Mouse (Mus musculus) CH12.LX (cell line): ENCODE data around the gene Dclk2. TPM values are rescaled to one million over a fixed set of nuclear protein-coding genes. Genes with fewer than 3 reads are reported as not detected.

Experiments used
- DNase-seq: peaks from one replicate; pipeline ENCODE4 v3.0.0-alpha.2; 2013; ENCODE audit errors: extremely low read depth
- H3K27ac ChIP-seq: 2 replicates; pipeline ENCODE4 v1.5.1; 2012; ENCODE audit warnings: low read depth, mild to moderate bottlenecking, control low read depth, moderate library complexity; ENCODE audit not compliant: insufficient read depth
- H3K27me3 ChIP-seq: replicated peaks from 2 replicates; pipeline ENCODE3; 2012; ENCODE audit warnings: inconsistent platforms
- H3K36me3 ChIP-seq, 2 experiments: replicated peaks in 1 of 2; 2 replicates each; pipeline versions ENCODE3 to v1.6.1; 2012; ENCODE audit warnings: inconsistent platforms in 1 of 2, low read length in 1 of 2, mild to moderate bottlenecking in 1 of 2, mixed read lengths in 1 of 2, moderate library complexity in 1 of 2; ENCODE audit not compliant: control insufficient read depth in 1 of 2, insufficient read depth in 1 of 2
- H3K4me1 ChIP-seq, 2 experiments: 2 replicates each; pipeline ENCODE4 v1.6.1; 2012; ENCODE audit warnings: inconsistent platforms in 1 of 2, moderate library complexity in 1 of 2; ENCODE audit not compliant: insufficient read depth in 2 of 2, control insufficient read depth in 1 of 2
- H3K4me2 ChIP-seq: 2 replicates; pipeline ENCODE4 v1.6.1; 2012; ENCODE audit warnings: low read depth, mild to moderate bottlenecking, control low read depth; ENCODE audit not compliant: poor library complexity, insufficient read depth, severe bottlenecking
- H3K4me3 ChIP-seq, 3 experiments: fragments of 150-350 bp in 1 of 3; sonication (generic) in 1 of 3; replicated peaks in 1 of 3; 2 replicates each; pipeline versions ENCODE3 to v1.5.1; 2011 to 2012; ENCODE audit warnings: low read depth in 2 of 3, low read length in 2 of 3, mild to moderate bottlenecking in 2 of 3, moderate library complexity in 2 of 3, control low read depth in 1 of 3, improper control_type of control experiment in 1 of 3, inconsistent platforms in 1 of 3, mixed read lengths in 1 of 3; ENCODE audit not compliant: poor library complexity in 1 of 3
- H3K79me2 ChIP-seq: replicated peaks from 2 replicates; pipeline ENCODE4 v1.6.1; 2012; ENCODE audit warnings: mild to moderate bottlenecking, moderate library complexity; ENCODE audit not compliant: control insufficient read depth, poor library complexity, insufficient read depth, severe bottlenecking; ENCODE audit errors: extremely low read depth
- H3K9ac ChIP-seq: 2 replicates; pipeline ENCODE4 v1.6.1; 2012; ENCODE audit warnings: low read depth, mild to moderate bottlenecking, control low read depth, moderate library complexity; ENCODE audit not compliant: insufficient read depth
- H3K9me3 ChIP-seq: replicated peaks from 2 replicates; pipeline ENCODE3; 2012; ENCODE audit warnings: low read length, inconsistent platforms, mixed read lengths
- BHLHE40 ChIP-seq: IDR thresholded peaks from 2 replicates; pipeline ENCODE4 v1.6.1; 2011; ENCODE audit warnings: mild to moderate bottlenecking, low read depth, low read length, improper control_type of control experiment
- CHD1 ChIP-seq: IDR thresholded peaks from 2 replicates; pipeline ENCODE4 v1.6.1; 2012; ENCODE audit warnings: low read depth, low read length, improper control_type of control experiment, inconsistent platforms
- CHD2 ChIP-seq: IDR thresholded peaks from 2 replicates; pipeline ENCODE4 v1.6.1; 2011; ENCODE audit warnings: low read length, improper control_type of control experiment
- CTCF ChIP-seq, 2 experiments: IDR thresholded peaks in 1 of 2; conservative IDR thresholded peaks in 1 of 2; 2 replicates each; pipeline ENCODE4 v1.5.1; 2011 to 2012; ENCODE audit warnings: low read depth in 2 of 2, low read length in 2 of 2, improper control_type of control experiment in 1 of 2, inconsistent platforms in 1 of 2, mild to moderate bottlenecking in 1 of 2, moderate library complexity in 1 of 2
- E2F4 ChIP-seq: IDR thresholded peaks from 2 replicates; pipeline ENCODE4 v1.6.1; 2011; ENCODE audit warnings: low read depth, low read length, improper control_type of control experiment; ENCODE audit not compliant: insufficient replicate concordance
- EP300 ChIP-seq: IDR thresholded peaks from 2 replicates; pipeline ENCODE4 v1.6.1; 2011; ENCODE audit warnings: low read length, improper control_type of control experiment
- ETS1 ChIP-seq: conservative IDR thresholded peaks from 2 replicates; pipeline ENCODE4 v1.6.1; 2012; ENCODE audit warnings: low read depth, mild to moderate bottlenecking, inconsistent platforms, low read length, improper control_type of control experiment, moderate library complexity
- GABPA ChIP-seq: IDR thresholded peaks from 2 replicates; pipeline ENCODE4 v1.6.1; 2012; ENCODE audit warnings: low read depth, low read length, improper control_type of control experiment, inconsistent platforms; ENCODE audit not compliant: insufficient replicate concordance
- HCFC1 ChIP-seq: IDR thresholded peaks from 2 replicates; pipeline ENCODE4 v1.6.1; 2012; ENCODE audit warnings: low read depth, mild to moderate bottlenecking, inconsistent platforms, low read length, improper control_type of control experiment
- IRF4 ChIP-seq: IDR thresholded peaks from 2 replicates; pipeline ENCODE4 v1.6.1; 2014; ENCODE audit warnings: low read depth, mild to moderate bottlenecking, inconsistent platforms, low read length, improper control_type of control experiment
- JUN ChIP-seq: IDR thresholded peaks from 2 replicates; pipeline ENCODE4 v1.6.1; 2011; ENCODE audit warnings: low read depth, mild to moderate bottlenecking, low read length, improper control_type of control experiment, moderate library complexity; ENCODE audit not compliant: insufficient read depth
- JUND ChIP-seq: conservative IDR thresholded peaks from 2 replicates; pipeline ENCODE4 v1.6.1; 2011; ENCODE audit warnings: low read depth, low read length, improper control_type of control experiment
- KAT2A ChIP-seq: IDR thresholded peaks from 2 replicates; pipeline ENCODE4 v1.6.1; 2012; ENCODE audit warnings: low read length, improper control_type of control experiment, inconsistent platforms; ENCODE audit not compliant: insufficient replicate concordance
- MAFK ChIP-seq: IDR thresholded peaks from 2 replicates; pipeline ENCODE4 v1.6.1; 2011; ENCODE audit warnings: low read length, improper control_type of control experiment; ENCODE audit not compliant: insufficient replicate concordance
- MAX ChIP-seq: IDR thresholded peaks from 2 replicates; pipeline ENCODE4 v1.6.1; 2011; ENCODE audit warnings: low read length, improper control_type of control experiment
- MEF2A ChIP-seq: IDR thresholded peaks from 2 replicates; pipeline ENCODE4 v1.6.1; 2014; ENCODE audit warnings: low read depth, mild to moderate bottlenecking, inconsistent platforms, low read length, improper control_type of control experiment, borderline replicate concordance
- NELFE ChIP-seq: IDR thresholded peaks from 2 replicates; pipeline ENCODE4 v1.6.1; 2011; ENCODE audit warnings: low read depth, low read length, improper control_type of control experiment
- NRF1 ChIP-seq: IDR thresholded peaks from 2 replicates; pipeline ENCODE4 v1.6.1; 2014; ENCODE audit warnings: low read depth, mild to moderate bottlenecking, inconsistent platforms, low read length, improper control_type of control experiment, moderate library complexity
- PAX5 ChIP-seq: IDR thresholded peaks from 2 replicates; pipeline ENCODE4 v1.6.1; 2012; ENCODE audit warnings: low read length, inconsistent platforms, mixed read lengths
- POLR2A ChIP-seq: IDR thresholded peaks from 2 replicates; pipeline ENCODE4 v1.6.1; 2011; ENCODE audit warnings: low read depth, mild to moderate bottlenecking, improper control_type of control experiment, low read length
- RAD21 ChIP-seq: IDR thresholded peaks from 2 replicates; pipeline ENCODE4 v1.6.1; 2011; ENCODE audit warnings: low read depth, mild to moderate bottlenecking, low read length, improper control_type of control experiment, moderate library complexity
- RCOR1 ChIP-seq: conservative IDR thresholded peaks from 2 replicates; pipeline ENCODE4 v1.6.1; 2012; ENCODE audit warnings: low read depth, mild to moderate bottlenecking, inconsistent platforms, low read length, improper control_type of control experiment
- SIN3A ChIP-seq: IDR thresholded peaks from 2 replicates; pipeline ENCODE4 v1.6.1; 2012; ENCODE audit warnings: low read length, improper control_type of control experiment, inconsistent platforms
- SMC3 ChIP-seq: IDR thresholded peaks from 2 replicates; pipeline ENCODE4 v1.6.1; 2011; ENCODE audit warnings: low read depth, low read length, improper control_type of control experiment
- TBP ChIP-seq: conservative IDR thresholded peaks from 2 replicates; pipeline ENCODE4 v1.6.1; 2011; ENCODE audit warnings: low read depth, low read length, improper control_type of control experiment
- TCF12 ChIP-seq: IDR thresholded peaks from 2 replicates; pipeline ENCODE4 v1.6.1; 2014; ENCODE audit warnings: low read depth, mild to moderate bottlenecking, inconsistent platforms, low read length, improper control_type of control experiment
- UBTF ChIP-seq: IDR thresholded peaks from 2 replicates; pipeline ENCODE4 v1.6.1; 2012; ENCODE audit warnings: low read depth, mild to moderate bottlenecking, inconsistent platforms, low read length, improper control_type of control experiment, moderate library complexity
- USF1 ChIP-seq: IDR thresholded peaks from 2 replicates; pipeline ENCODE4 v1.6.1; 2014; ENCODE audit warnings: low read depth, mild to moderate bottlenecking, inconsistent platforms, low read length, improper control_type of control experiment
- USF2 ChIP-seq: conservative IDR thresholded peaks from 2 replicates; pipeline ENCODE4 v1.6.1; 2011; ENCODE audit warnings: low read depth, low read length, improper control_type of control experiment
- ZC3H11A ChIP-seq: IDR thresholded peaks from 2 replicates; pipeline ENCODE4 v1.6.1; 2012; ENCODE audit warnings: low read depth, mild to moderate bottlenecking, inconsistent platforms, low read length, improper control_type of control experiment
- ZMIZ1 ChIP-seq: IDR thresholded peaks from 2 replicates; pipeline ENCODE4 v1.6.1; 2012; ENCODE audit warnings: low read depth, mild to moderate bottlenecking, inconsistent platforms, low read length, improper control_type of control experiment
- ZNF384 ChIP-seq: IDR thresholded peaks from 2 replicates; pipeline ENCODE4 v1.6.1; 2012; ENCODE audit warnings: low read depth, low read length, improper control_type of control experiment, inconsistent platforms
- dilution Hi-C: fragments of 300-500 bp; cut with MboI; formaldehyde crosslinking; loops from 2 replicates; pipeline ENCODE4 v1.14.3; 2020; ENCODE audit warnings: low sequenced_read_pairs; ENCODE audit not compliant: extremely low pct_unique_long_range_greater_than_20kb, extremely low pct_ligation_motif_present
- in situ Hi-C: fragments of 300-500 bp; cut with MboI; formaldehyde crosslinking; loops from 3 replicates; pipeline ENCODE4 v1.14.3; 2019; ENCODE audit warnings: low sequenced_read_pairs, low pct_ligation_motif_present, low pct_unique_long_range_greater_than_20kb, mixed read lengths
- polyA plus RNA-seq: library from polyadenylated mRNA; unstranded; fragments of >175 nt; gene quantifications from 2 replicates; pipeline ENCODE4 v1.2.1, GENCODE M21; 2012; ENCODE audit warnings: low read depth; ENCODE audit not compliant: insufficient read length
- total RNA-seq, 2 experiments: library from RNA; depleted of rRNA; stranded (reverse); fragments of 300-350 nt in 1 of 2; fragments of >200 nt in 1 of 2; gene quantifications; 2 replicates each; pipeline ENCODE4 v1.2.3; 2012 to 2014

Dclk2 gene
- total and polyA plus RNA-seq, 3 experiments, result 0.93 to 2.0 (median 1.0) TPM

GRCm38 (mm10) chr3:86818001-86818585 is 102.6 kb downstream of the Dclk2 start:
- H3K27me3 ChIP-seq, result no peaks in the 10 kb centered on the region
- in situ Hi-C loops, result no loop called here
- H3K4me2 ChIP-seq, result no peak overlapping the region
- no peak overlapping the region for H3K9ac ChIP-seq
- H3K79me2 ChIP-seq, result no peaks in the 10 kb centered on the region
- DNase-seq, result no peak
- no peak for TF ChIP-seq NRF1
- no peak for TF ChIP-seq BHLHE40
- TF ChIP-seq E2F4, result no peak
- TF ChIP-seq MAX, result no peak
- no peak for TF ChIP-seq UBTF
- TF ChIP-seq ETS1, result no peak
- TF ChIP-seq SMC3, result no peak
- no peak for TF ChIP-seq KAT2A
- TF ChIP-seq JUND, result no peak
- no peak for TF ChIP-seq RCOR1
- TF ChIP-seq RAD21, result no peak
- no peak for TF ChIP-seq ZC3H11A
- TF ChIP-seq EP300, result no peak
- no peak for TF ChIP-seq JUN
- no peak for TF ChIP-seq USF2
- no peak for TF ChIP-seq MEF2A
- TF ChIP-seq ZMIZ1, result no peak
- TF ChIP-seq CTCF (conservative IDR thresholded peaks at IDR 0.05 in 1 of 2, IDR thresholded peaks at IDR 0.05 in 1 of 2; ENCODE audit: low read depth in 2 of 2, low read length in 2 of 2), result no peak
- TF ChIP-seq MAFK, result no peak
- no peak for TF ChIP-seq CHD2
- H3K27ac ChIP-seq, result no peak overlapping the region
- peaks cover 4 to 6% of the 10 kb centered on the region in 2 experiments; a peak in 3 of 4 replicates for H3K4me1 ChIP-seq
- dilution Hi-C loops, result no loop called here
- no peaks in the 10 kb centered on the region for H3K9me3 ChIP-seq
- H3K36me3 ChIP-seq, result no peaks in the 10 kb centered on the region
- H3K4me3 ChIP-seq, result no peak overlapping the region

- dilution Hi-C loops (no loop called here), in situ Hi-C loops (no loop called here)
- H3K27me3 ChIP-seq, result no peaks in the 10 kb centered on the region
- H3K36me3 ChIP-seq, result peaks cover 0 to 1% of the 10 kb centered on the region in 2 experiments
- H3K27ac ChIP-seq, result no peak overlapping the region
- no peak overlapping the region for H3K9ac ChIP-seq
- no peak overlapping the region for H3K4me3 ChIP-seq
- peaks cover 0 to 5% of the 10 kb centered on the region in 2 experiments; a peak in 2 of 4 replicates for H3K4me1 ChIP-seq
- H3K9me3 ChIP-seq, result no peaks in the 10 kb centered on the region
- peak; percentile 84 for DNase-seq
- no peaks in the 10 kb centered on the region for H3K79me2 ChIP-seq
- H3K4me2 ChIP-seq, result peak overlapping the region; percentile 57; the same call in 1 of the 2 replicates
- TF ChIP-seq TCF12 (peak; percentile 38; the same call in 1 of the 2 replicates), JUN (no peak), HCFC1 (0 out of 2 replicates have a peak, but pooled peaks have one; percentile 24), IRF4 (peak; percentile 19; the same call in 1 of the 2 replicates), RAD21 (peak; percentile 90), POLR2A (no peak), ETS1 (no peak), PAX5 (no peak), CHD2 (no peak), USF1 (no peak), MEF2A (peak; percentile 43; the same call in 1 of the 2 replicates), ZNF384 (no peak), E2F4 (no peak), CHD1 (no peak), USF2 (no peak), UBTF (no peak), JUND (no peak), TBP (no peak), GABPA (no peak), MAX (no peak), ZMIZ1 (no peak), SMC3 (peak; percentile 87), SIN3A (no peak), NELFE (peak; percentile 48; the same call in 1 of the 2 replicates)
Observed at GRCm38 (mm10) chr3:86812689-86813088, 108.0 kb downstream of the Dclk2 start.
